ENCODE assay signal across 7 mouse cellular contexts in the genomic region with DNA sequence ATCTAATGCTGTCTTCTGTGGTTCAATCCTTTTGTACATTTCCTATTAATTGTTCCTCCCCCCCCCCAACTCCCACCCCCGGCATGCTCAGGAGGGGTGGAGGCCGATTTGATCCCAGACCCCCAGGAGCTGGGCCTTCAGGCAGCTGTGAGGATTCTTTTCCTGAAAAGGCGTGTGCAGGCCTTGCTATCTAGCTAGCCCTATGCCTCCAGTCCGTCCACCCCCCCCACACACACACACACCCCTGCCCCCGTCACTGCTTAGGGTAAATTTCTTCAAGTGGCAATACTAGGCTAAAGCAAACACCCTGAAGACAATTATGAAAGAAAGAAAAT. TPM values are rescaled to one million over a fixed set of nuclear protein-coding genes. Genes with fewer than 3 reads are reported as not detected.
DNase-seq lines count a peak whose midpoint lies in the region; ATAC-seq lines count a peak whose summit lies in the region.

No protein-coding gene starts in this region.

- no peaks in the 10 kb centered on the region for H3K36me3 ChIP-seq in neural tube, embryonic 11.5 days (ENCODE audit: control insufficient read depth, insufficient read depth, low read length)
- no peaks in the 10 kb centered on the region for H3K36me3 ChIP-seq in forebrain, embryonic 13.5 days (ENCODE audit: poor library complexity, severe bottlenecking)
- no peaks in the 10 kb centered on the region for H3K36me3 ChIP-seq in liver, embryonic 13.5 days

- DNase-seq in neural tube, embryonic 11.5 days (ENCODE audit: low spot score): no peak
- no peak for DNase-seq in neural tube, embryonic 10.5 days (ENCODE audit: extremely low spot score, low spot score)
- DNase-seq in liver, embryonic 13.5 days: no peak
- DNase-seq in spleen, postnatal 36 days (ENCODE audit: low spot score in 2 of 2): no peak
- DNase-seq in MN1 (ENCODE audit: low spot score): no peak
- no peak for DNase-seq in kidney, adult 18-20 months

- no peak overlapping the region for H3K27ac ChIP-seq in neural tube, embryonic 11.5 days (ENCODE audit: low read depth, low read length)
- H3K27ac ChIP-seq in forebrain, embryonic 13.5 days: peak overlapping the region; percentile 73
- H3K27ac ChIP-seq in liver, embryonic 13.5 days: peak overlapping the region; percentile 61

- WGBS in neural tube, embryonic 11.5 days: 5% methylated on average over 5 of the region's 5 CpGs
- WGBS in forebrain, embryonic 13.5 days: 4% methylated on average over 5 of the region's 5 CpGs
- 12% methylated on average over 5 of the region's 5 CpGs for WGBS in liver, embryonic 13.5 days (ENCODE audit: insufficient replicate concordance)

- no peaks in the 10 kb centered on the region for H3K27me3 ChIP-seq in neural tube, embryonic 11.5 days (ENCODE audit: control insufficient read depth, insufficient read depth, low read length)
- H3K27me3 ChIP-seq in forebrain, embryonic 13.5 days: no peaks in the 10 kb centered on the region
- no peaks in the 10 kb centered on the region for H3K27me3 ChIP-seq in liver, embryonic 13.5 days

- H3K4me3 ChIP-seq in neural tube, embryonic 11.5 days (ENCODE audit: low read depth, low read length): peak overlapping the region; percentile 49
- H3K4me3 ChIP-seq in forebrain, embryonic 13.5 days: peak overlapping the region; percentile 53
- H3K4me3 ChIP-seq in liver, embryonic 13.5 days (replicated peaks): peak overlapping the region; percentile 64

- 0 out of 2 replicates have a peak overlapping the region, but pooled peaks have one; percentile 1 for H3K9ac ChIP-seq in neural tube, embryonic 11.5 days (ENCODE audit: low read length)
- peak overlapping the region; percentile 61 for H3K9ac ChIP-seq in forebrain, embryonic 13.5 days
- peak overlapping the region; percentile 68 for H3K9ac ChIP-seq in liver, embryonic 13.5 days

- H3K9me3 ChIP-seq in neural tube, embryonic 11.5 days (ENCODE audit: control insufficient read depth, low read length): no peaks in the 10 kb centered on the region
- H3K9me3 ChIP-seq in forebrain, embryonic 13.5 days (replicated peaks): no peaks in the 10 kb centered on the region
- H3K9me3 ChIP-seq in liver, embryonic 13.5 days (replicated peaks): no peaks in the 10 kb centered on the region

- ATAC-seq in neural tube, embryonic 11.5 days (ENCODE audit: insufficient read depth, low FRiP score, low TSS enrichment): no peak
- peak; percentile 34; the same call in 1 of the 2 replicates for ATAC-seq in forebrain, embryonic 13.5 days
- no peak for ATAC-seq in liver, embryonic 13.5 days (ENCODE audit: low read depth)

- H3K4me2 ChIP-seq in neural tube, embryonic 11.5 days (ENCODE audit: low read depth): peak overlapping the region; percentile 34
- H3K4me2 ChIP-seq in forebrain, embryonic 13.5 days: peak overlapping the region; percentile 71
- peak overlapping the region; percentile 68 for H3K4me2 ChIP-seq in liver, embryonic 13.5 days

- no peaks in the 10 kb centered on the region for H3K4me1 ChIP-seq in neural tube, embryonic 11.5 days (ENCODE audit: control insufficient read depth, insufficient read depth, low read length)
- peaks cover 11% of the 10 kb centered on the region for H3K4me1 ChIP-seq in forebrain, embryonic 13.5 days
- H3K4me1 ChIP-seq in liver, embryonic 13.5 days (replicated peaks): peaks cover 19% of the 10 kb centered on the region

RNA-seq across cellular contexts. Expression of a gene that starts 2.6 kb away (rescaled TPM):
- 41.0 and 41.2 TPM in 2 replicates for polyA plus RNA-seq in neural tube, embryonic 11.5 days (2014; fragmentation: Nextera tagmentation; extraction: Ambion mirVana)
- polyA plus RNA-seq in forebrain, embryonic 13.5 days (2015; fragmentation: Nextera tagmentation; extraction: Ambion mirVana): 44.8 and 46.3 TPM in 2 replicates
- 16.6 and 16.8 TPM in 2 replicates for polyA plus RNA-seq in liver, embryonic 13.5 days (2015; fragmentation: Nextera tagmentation; extraction: Ambion mirVana)

RNA-seq across cellular contexts. Expression of a gene that starts 12.5 kb away (rescaled TPM):
- 14.6 and 15.4 TPM in 2 replicates for polyA plus RNA-seq in neural tube, embryonic 11.5 days (2014; fragmentation: Nextera tagmentation; extraction: Ambion mirVana)
- 15.5 and 15.9 TPM in 2 replicates for polyA plus RNA-seq in forebrain, embryonic 13.5 days (2015; fragmentation: Nextera tagmentation; extraction: Ambion mirVana)
- 0.82 and 1.2 TPM in 2 replicates for polyA plus RNA-seq in liver, embryonic 13.5 days (2015; fragmentation: Nextera tagmentation; extraction: Ambion mirVana)

Comparison
In these comparisons a context has a peak if more than half of its experiments do, and no peak if none do; other contexts are left out.
1. H3K9ac ChIP-seq: peak in every context shown above with its lines; median percentile 68 in liver, embryonic 13.5 days; 61 in forebrain, embryonic 13.5 days; 1 in neural tube, embryonic 11.5 days.